Mouse (Mus musculus): ENCODE measurements around the gene Taar7f. TPM values are rescaled to one million over a fixed set of nuclear protein-coding genes. Genes with fewer than 3 reads are reported as not detected.

Gene Taar7f
- not detected in 2 replicates for polyA plus RNA-seq (2014; fragmentation: Nextera tagmentation; extraction: Ambion mirVana)

DNA sequence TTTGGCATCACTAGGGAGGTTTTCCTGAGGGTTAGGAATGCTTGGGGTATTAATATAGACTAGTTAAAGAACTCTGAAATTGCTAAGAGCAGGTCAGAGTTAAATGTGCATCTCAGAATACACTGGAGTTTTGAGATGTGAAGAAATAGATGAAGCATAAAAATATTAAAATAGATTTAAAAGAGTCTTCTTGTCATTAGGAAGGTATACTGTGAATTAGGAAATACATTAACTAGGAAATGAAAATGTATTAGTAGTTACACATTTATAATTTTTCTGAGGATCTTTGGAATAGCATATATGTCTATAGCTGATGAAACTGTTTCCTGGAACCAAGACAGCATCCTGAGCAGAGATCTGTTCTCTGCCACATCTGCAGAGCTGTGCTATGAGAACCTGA, at the start of gene Taar7f:
Gene Taar7f, plus strand, starts transcription at position 301 of the 400 bp plus-strand sequence.
- ATAC-seq (replicated peaks; ENCODE audit: low FRiP score) (no peak), DNase-seq (ENCODE audit: low spot score) (no peak)
- Histone ChIP-seq H3K4me3 (ENCODE audit: low read depth, low read length) (no peak within 1 kb of the TSS), H3K4me1 (replicated peaks; ENCODE audit: control insufficient read depth, insufficient read depth, low read length) (no peaks in the 10 kb centered on the region), H3K9ac (ENCODE audit: low read depth, low read length) (no peak within 1 kb of the TSS), H3K27ac (ENCODE audit: low read depth, low read length) (no peak within 1 kb of the TSS), H3K9me3 (ENCODE audit: control insufficient read depth, low read length) (no peaks in the 10 kb centered on the region), H3K4me2 (no peak within 1 kb of the TSS), H3K27me3 (replicated peaks; ENCODE audit: control insufficient read depth, insufficient read depth, low read length) (no peaks in the 10 kb centered on the region), H3K36me3 (ENCODE audit: control insufficient read depth, insufficient read depth, low read length) (no peaks in the 10 kb centered on the region)

DNA sequence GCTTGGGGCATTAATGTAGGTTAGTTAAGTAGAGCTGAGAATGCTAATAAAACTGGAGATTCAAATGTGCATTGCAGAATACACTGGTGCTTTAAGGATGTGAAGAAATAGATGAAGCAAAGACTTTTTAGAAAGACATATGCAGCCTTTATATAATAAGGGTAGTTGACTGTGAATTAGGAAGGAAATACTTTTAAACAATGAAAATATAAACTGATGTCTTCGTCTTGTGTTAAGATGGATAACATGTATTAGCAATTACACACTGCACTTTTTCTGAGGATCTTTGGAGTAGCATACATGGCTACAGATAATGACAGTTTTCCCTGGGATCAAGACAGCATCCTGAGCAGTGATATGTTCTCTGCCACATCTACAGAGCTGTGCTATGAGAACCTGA, 49.7 kb upstream of the Taar7f start, which contains the start of gene Taar7b:
Gene Taar7b, plus strand, starts transcription at position 301 of the 400 bp plus-strand sequence.
- Histone ChIP-seq H3K4me2 (no peak within 1 kb of the TSS), H3K27me3 (replicated peaks; ENCODE audit: control insufficient read depth, insufficient read depth, low read length) (no peaks in the 10 kb centered on the region), H3K36me3 (ENCODE audit: control insufficient read depth, insufficient read depth, low read length) (no peaks in the 10 kb centered on the region), H3K27ac (ENCODE audit: low read depth, low read length) (no peak within 1 kb of the TSS), H3K4me1 (replicated peaks; ENCODE audit: control insufficient read depth, insufficient read depth, low read length) (no peaks in the 10 kb centered on the region), H3K9ac (ENCODE audit: low read depth, low read length) (no peak within 1 kb of the TSS), H3K4me3 (ENCODE audit: low read depth, low read length) (no peak within 1 kb of the TSS), H3K9me3 (ENCODE audit: control insufficient read depth, low read length) (no peaks in the 10 kb centered on the region)
- WGBS = 64% methylated on average over 1 of the region's 1 CpGs
- ATAC-seq (replicated peaks; ENCODE audit: low FRiP score) = no peak
- no peak for DNase-seq (ENCODE audit: low spot score)

DNA sequence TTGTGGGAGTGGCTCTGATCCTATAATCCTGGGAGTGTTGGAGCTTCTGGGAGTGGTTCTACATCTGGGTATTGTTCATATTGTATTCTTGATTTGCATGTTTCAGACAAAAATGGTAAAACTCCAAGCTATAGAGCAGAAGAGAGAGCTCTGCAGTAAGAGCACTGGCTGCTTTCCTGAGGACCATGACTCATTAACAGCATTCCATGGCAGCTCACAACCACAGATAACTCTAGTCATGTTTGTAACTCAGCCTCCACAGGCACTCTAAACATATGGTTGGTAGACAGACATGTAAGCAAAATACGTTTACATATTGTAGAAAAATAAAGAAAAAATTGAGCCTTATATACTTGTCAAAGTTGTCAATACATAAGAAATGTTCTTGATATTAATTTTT, 42.9 kb upstream of the Taar7f start:
- Histone ChIP-seq H3K4me2 (no peak overlapping the region), H3K9me3 (ENCODE audit: control insufficient read depth, low read length) (no peaks in the 10 kb centered on the region), H3K9ac (ENCODE audit: low read depth, low read length) (no peak overlapping the region), H3K27me3 (replicated peaks; ENCODE audit: control insufficient read depth, insufficient read depth, low read length) (no peaks in the 10 kb centered on the region), H3K4me3 (ENCODE audit: low read depth, low read length) (no peak overlapping the region), H3K36me3 (ENCODE audit: control insufficient read depth, insufficient read depth, low read length) (no peaks in the 10 kb centered on the region), H3K27ac (ENCODE audit: low read depth, low read length) (no peak overlapping the region), H3K4me1 (replicated peaks; ENCODE audit: control insufficient read depth, insufficient read depth, low read length) (peaks cover 6% of the 10 kb centered on the region; the same call in 1 of the 2 replicates)
- WGBS = 60% methylated on average over 1 of the region's 1 CpGs
- no peak for ATAC-seq (replicated peaks; ENCODE audit: low FRiP score)
- DNase-seq (ENCODE audit: low spot score) = no peak

DNA sequence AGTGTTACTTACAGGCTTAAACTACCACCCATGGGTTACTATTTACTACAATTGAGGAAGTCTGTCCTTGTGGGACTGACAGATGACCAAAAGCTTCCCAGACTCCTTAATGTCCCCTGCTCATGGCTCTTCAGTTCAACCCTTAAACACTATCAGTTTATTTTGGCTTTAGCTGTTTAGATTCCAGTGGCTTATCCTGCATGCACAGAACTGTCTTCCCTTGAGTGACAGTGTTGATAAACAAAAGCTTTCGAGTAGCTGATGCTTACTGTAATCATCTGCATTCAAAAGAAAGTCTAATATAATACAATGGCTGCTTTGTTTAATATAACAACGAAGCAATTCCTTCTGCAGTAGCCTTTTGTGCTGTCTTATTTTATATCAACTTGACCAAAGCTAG, 42.3 kb upstream of the Taar7f start:
- no peaks in the 10 kb centered on the region for H3K27me3 ChIP-seq (replicated peaks; ENCODE audit: control insufficient read depth, insufficient read depth, low read length)
- H3K27ac ChIP-seq (ENCODE audit: low read depth, low read length) = no peak overlapping the region
- no peaks in the 10 kb centered on the region for H3K9me3 ChIP-seq (ENCODE audit: control insufficient read depth, low read length)
- WGBS = 46% methylated on average over 2 of the region's 2 CpGs
- DNase-seq (ENCODE audit: low spot score) = no peak
- no peak overlapping the region for H3K4me3 ChIP-seq (ENCODE audit: low read depth, low read length)
- H3K4me1 ChIP-seq (replicated peaks; ENCODE audit: control insufficient read depth, insufficient read depth, low read length) = peaks cover 6% of the 10 kb centered on the region; the same call in 1 of the 2 replicates
- no peak overlapping the region for H3K4me2 ChIP-seq
- H3K9ac ChIP-seq (ENCODE audit: low read depth, low read length) = no peak overlapping the region
- no peaks in the 10 kb centered on the region for H3K36me3 ChIP-seq (ENCODE audit: control insufficient read depth, insufficient read depth, low read length)
- ATAC-seq (replicated peaks; ENCODE audit: low FRiP score) = peak; percentile 88

DNA sequence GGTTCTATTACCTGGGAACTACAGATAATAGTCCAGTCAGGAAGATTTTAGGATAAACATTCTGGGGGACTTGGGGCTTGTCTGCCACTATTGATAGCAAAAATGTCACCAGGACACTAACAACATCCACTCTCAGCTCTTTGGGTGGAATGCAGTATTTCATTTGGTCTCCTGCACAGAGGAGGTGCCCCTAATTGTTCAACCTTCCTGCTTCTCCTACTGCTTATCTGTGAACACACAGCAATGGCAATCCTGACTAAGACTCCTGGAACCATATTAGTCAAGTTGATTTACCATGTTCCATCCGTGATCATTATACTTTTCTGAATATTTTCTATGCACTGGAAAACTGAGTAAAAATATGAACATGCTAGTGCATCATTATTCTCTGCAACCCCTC, 41.2 kb upstream of the Taar7f start:
- no peak overlapping the region for H3K4me2 ChIP-seq
- no peaks in the 10 kb centered on the region for H3K27me3 ChIP-seq (replicated peaks; ENCODE audit: control insufficient read depth, insufficient read depth, low read length)
- H3K4me3 ChIP-seq (ENCODE audit: low read depth, low read length) = no peak overlapping the region
- H3K9ac ChIP-seq (ENCODE audit: low read depth, low read length) = no peak overlapping the region
- no peak overlapping the region for H3K27ac ChIP-seq (ENCODE audit: low read depth, low read length)
- peak; percentile 63 for ATAC-seq (replicated peaks; ENCODE audit: low FRiP score)
- H3K36me3 ChIP-seq (ENCODE audit: control insufficient read depth, insufficient read depth, low read length) = no peaks in the 10 kb centered on the region
- H3K9me3 ChIP-seq (ENCODE audit: control insufficient read depth, low read length) = no peaks in the 10 kb centered on the region
- DNase-seq (ENCODE audit: low spot score) = no peak
- peaks cover 6% of the 10 kb centered on the region; the same call in 1 of the 2 replicates for H3K4me1 ChIP-seq (replicated peaks; ENCODE audit: control insufficient read depth, insufficient read depth, low read length)
- WGBS = 68% methylated on average over 1 of the region's 1 CpGs

DNA sequence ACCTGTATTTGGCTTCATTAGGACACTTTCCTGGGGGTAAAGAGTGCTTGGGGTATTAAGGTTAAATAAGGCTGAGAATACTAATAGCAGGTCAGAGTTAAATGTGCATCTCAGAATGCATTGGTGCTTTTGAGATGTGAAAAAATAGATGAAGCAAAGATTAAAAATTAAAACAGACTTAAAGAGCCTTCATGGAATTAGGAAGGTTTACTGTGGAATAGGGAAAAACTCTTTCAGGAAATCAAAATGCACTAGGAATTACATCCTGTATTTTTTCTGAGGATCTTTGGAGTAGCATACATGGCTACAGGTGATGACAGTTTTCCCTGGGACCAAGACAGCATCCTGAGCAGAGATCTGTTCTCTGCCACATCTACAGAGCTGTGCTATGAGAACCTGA, 22.4 kb upstream of the Taar7f start, which contains the start of gene Taar7d:
Gene Taar7d, plus strand, starts transcription at position 301 of the 400 bp plus-strand sequence.
- no peaks in the 10 kb centered on the region for H3K27me3 ChIP-seq (replicated peaks; ENCODE audit: control insufficient read depth, insufficient read depth, low read length)
- H3K4me2 ChIP-seq = no peak within 1 kb of the TSS
- no peaks in the 10 kb centered on the region for H3K4me1 ChIP-seq (replicated peaks; ENCODE audit: control insufficient read depth, insufficient read depth, low read length)
- no peaks in the 10 kb centered on the region for H3K9me3 ChIP-seq (ENCODE audit: control insufficient read depth, low read length)
- no peaks in the 10 kb centered on the region for H3K36me3 ChIP-seq (ENCODE audit: control insufficient read depth, insufficient read depth, low read length)
- H3K27ac ChIP-seq (ENCODE audit: low read depth, low read length) = no peak within 1 kb of the TSS
- no peak within 1 kb of the TSS for H3K9ac ChIP-seq (ENCODE audit: low read depth, low read length)
- no peak for ATAC-seq (replicated peaks; ENCODE audit: low FRiP score)
- DNase-seq (ENCODE audit: low spot score) = no peak
- H3K4me3 ChIP-seq (ENCODE audit: low read depth, low read length) = no peak within 1 kb of the TSS

DNA sequence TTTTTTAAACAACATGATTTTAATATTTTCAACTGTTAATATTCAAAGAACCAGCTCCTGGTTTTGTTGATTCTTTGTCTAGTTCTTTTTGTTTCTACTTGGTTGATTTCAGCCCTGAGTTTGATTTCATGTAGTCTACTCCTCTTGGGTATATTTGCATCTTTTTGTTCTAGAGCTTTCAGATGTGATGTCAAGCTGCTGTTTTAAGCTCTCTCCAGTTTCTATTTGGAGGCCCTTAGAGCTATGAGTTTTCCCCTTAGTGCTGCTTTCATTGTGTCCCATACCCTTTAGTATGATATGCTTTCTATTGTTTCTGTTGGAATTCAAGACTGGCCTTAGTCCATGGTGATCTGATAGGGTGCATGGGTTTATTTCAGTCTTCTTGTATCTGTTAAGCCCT, 18.0 kb upstream of the Taar7f start:
- no peaks in the 10 kb centered on the region for H3K36me3 ChIP-seq (ENCODE audit: control insufficient read depth, insufficient read depth, low read length)
- no peak overlapping the region for H3K4me2 ChIP-seq
- no peak overlapping the region for H3K27ac ChIP-seq (ENCODE audit: low read depth, low read length)
- H3K4me1 ChIP-seq (replicated peaks; ENCODE audit: control insufficient read depth, insufficient read depth, low read length) = no peaks in the 10 kb centered on the region
- DNase-seq (ENCODE audit: low spot score) = no peak
- no peak overlapping the region for H3K9ac ChIP-seq (ENCODE audit: low read depth, low read length)
- no peaks in the 10 kb centered on the region for H3K9me3 ChIP-seq (ENCODE audit: control insufficient read depth, low read length)
- H3K27me3 ChIP-seq (replicated peaks; ENCODE audit: control insufficient read depth, insufficient read depth, low read length) = no peaks in the 10 kb centered on the region
- no peak overlapping the region for H3K4me3 ChIP-seq (ENCODE audit: low read depth, low read length)
- ATAC-seq (replicated peaks; ENCODE audit: low FRiP score) = no peak

DNA sequence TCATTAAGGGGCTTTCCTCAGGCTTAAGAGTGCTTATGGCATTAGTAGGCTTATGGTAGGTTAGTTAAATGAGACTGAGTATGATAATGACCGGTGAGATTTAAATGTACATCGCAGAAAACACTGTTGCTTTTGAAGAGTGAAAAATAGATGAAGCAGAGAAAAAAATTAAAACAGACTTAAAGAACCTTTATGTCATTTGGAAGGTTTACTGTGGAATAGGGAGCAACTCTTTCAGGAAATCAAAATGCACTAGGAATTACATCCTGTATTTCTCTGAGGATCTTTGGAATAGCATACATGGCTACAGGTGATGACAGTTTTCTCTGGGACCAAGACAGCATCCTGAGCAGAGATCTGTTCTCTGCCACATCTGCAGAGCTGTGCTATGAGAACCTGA, 12.0 kb upstream of the Taar7f start, which contains the start of gene Taar7e:
Gene Taar7e, plus strand, starts transcription at position 301 of the 400 bp plus-strand sequence.
- H3K4me3 ChIP-seq (ENCODE audit: low read depth, low read length) = no peak within 1 kb of the TSS
- no peak within 1 kb of the TSS for H3K9ac ChIP-seq (ENCODE audit: low read depth, low read length)
- H3K27ac ChIP-seq (ENCODE audit: low read depth, low read length) = no peak within 1 kb of the TSS
- ATAC-seq (replicated peaks; ENCODE audit: low FRiP score) = no peak
- H3K36me3 ChIP-seq (ENCODE audit: control insufficient read depth, insufficient read depth, low read length) = no peaks in the 10 kb centered on the region
- DNase-seq (ENCODE audit: low spot score) = no peak
- no peaks in the 10 kb centered on the region for H3K27me3 ChIP-seq (replicated peaks; ENCODE audit: control insufficient read depth, insufficient read depth, low read length)
- H3K9me3 ChIP-seq (ENCODE audit: control insufficient read depth, low read length) = no peaks in the 10 kb centered on the region
- 93% methylated on average over 2 of the region's 2 CpGs for WGBS
- peaks cover 3% of the 10 kb centered on the region; the same call in 1 of the 2 replicates for H3K4me1 ChIP-seq (replicated peaks; ENCODE audit: control insufficient read depth, insufficient read depth, low read length)
- H3K4me2 ChIP-seq = no peak within 1 kb of the TSS

DNA sequence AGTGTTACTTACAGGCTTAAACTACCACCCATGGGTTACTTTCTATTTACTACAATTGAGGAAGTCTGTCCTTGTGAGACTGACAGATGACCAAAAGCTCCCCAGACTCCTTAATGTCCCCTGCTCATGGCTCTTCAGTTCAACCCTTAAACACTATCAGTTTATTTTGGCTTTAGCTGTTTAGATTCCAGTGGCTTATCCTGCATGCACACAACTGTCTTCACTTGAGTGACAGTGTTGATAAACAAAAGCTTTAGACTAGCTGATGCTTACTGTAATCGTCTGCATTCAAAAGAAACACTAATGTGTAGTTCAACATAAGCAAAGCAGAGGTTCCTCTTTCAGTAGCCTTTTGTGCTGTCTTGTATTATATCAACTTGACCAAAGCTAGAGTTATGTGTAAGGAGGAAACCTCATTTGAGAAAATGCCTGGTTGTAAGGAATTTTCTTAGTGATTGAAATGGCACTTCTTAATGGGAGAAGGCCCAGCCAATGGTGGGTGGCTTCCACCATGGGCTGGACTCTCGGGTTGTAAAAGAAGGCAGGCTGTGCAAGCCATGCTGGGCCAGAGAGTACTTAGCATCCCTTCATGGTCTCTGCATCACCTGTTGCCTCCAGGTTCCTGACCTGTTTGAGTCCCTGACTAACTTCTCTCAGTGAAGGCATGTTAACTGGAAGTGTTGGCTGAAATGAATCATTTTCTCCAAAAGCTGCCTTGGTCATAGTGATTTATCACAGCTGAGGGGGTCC, 9.0 kb upstream of the Taar7f start:
- Histone ChIP-seq H3K4me2 (no peak overlapping the region), H3K4me1 (replicated peaks; ENCODE audit: control insufficient read depth, insufficient read depth, low read length) (peaks cover 3% of the 10 kb centered on the region; the same call in 1 of the 2 replicates), H3K36me3 (ENCODE audit: control insufficient read depth, insufficient read depth, low read length) (no peaks in the 10 kb centered on the region), H3K4me3 (ENCODE audit: low read depth, low read length) (no peak overlapping the region), H3K9me3 (ENCODE audit: control insufficient read depth, low read length) (no peaks in the 10 kb centered on the region), H3K27me3 (replicated peaks; ENCODE audit: control insufficient read depth, insufficient read depth, low read length) (no peaks in the 10 kb centered on the region), H3K27ac (ENCODE audit: low read depth, low read length) (no peak overlapping the region), H3K9ac (ENCODE audit: low read depth, low read length) (no peak overlapping the region)
- ATAC-seq (replicated peaks; ENCODE audit: low FRiP score) (peak; percentile 83), DNase-seq (ENCODE audit: low spot score) (no peak)
- whole genome bisulfite sequencing = 46% methylated on average over 2 of the region's 2 CpGs

Data from liver, embryonic 11.5 days (tissue).